Mouse (Mus musculus) macrophage (primary cell): ENCODE measurements around the gene Aass. TPM values are rescaled to one million over a fixed set of nuclear protein-coding genes. Genes with fewer than 3 reads are reported as not detected.
"Not testable (repeated sequence)": the region's sequence is repeated elsewhere in the genome, so short reads cannot be mapped to it uniquely, and the experiment has no call there.

Source experiments
- H3K27ac ChIP-seq: fragments of 350-480 bp; formaldehyde crosslinking; 2 replicates; pipeline ENCODE4 v1.9.0; 2021
- H3K36me3 ChIP-seq: fragments of 350-480 bp; formaldehyde crosslinking; 2 replicates; pipeline ENCODE4 v1.9.0; 2021; ENCODE audit errors: inconsistent target
- H3K4me3 ChIP-seq: fragments of 350-480 bp; formaldehyde crosslinking; 2 replicates; pipeline ENCODE4 v1.9.0; 2021; ENCODE audit errors: inconsistent target
- H3K79me2 ChIP-seq: fragments of 350-480 bp; formaldehyde crosslinking; 2 replicates; pipeline ENCODE4 v1.9.0; 2021; ENCODE audit errors: inconsistent target
- WGBS: methylation state at CpG from one replicate; pipeline ENCODE4 v1.1.7; 2026; ENCODE audit warnings: inconsistent platforms; ENCODE audit not compliant: missing documents; 5-methylcytosine and 5-hydroxymethylcytosine counted together
- polyA plus RNA-seq: library from polyadenylated mRNA; stranded (reverse); fragments of 250-400 nt; gene quantifications from 3 replicates; pipeline ENCODE4 v1.2.4, GENCODE M21; 2018; ENCODE audit warnings: inconsistent platforms

Aass gene
- polyA plus RNA-seq, 1 experiment from 2014 or later, result not detected

DNA sequence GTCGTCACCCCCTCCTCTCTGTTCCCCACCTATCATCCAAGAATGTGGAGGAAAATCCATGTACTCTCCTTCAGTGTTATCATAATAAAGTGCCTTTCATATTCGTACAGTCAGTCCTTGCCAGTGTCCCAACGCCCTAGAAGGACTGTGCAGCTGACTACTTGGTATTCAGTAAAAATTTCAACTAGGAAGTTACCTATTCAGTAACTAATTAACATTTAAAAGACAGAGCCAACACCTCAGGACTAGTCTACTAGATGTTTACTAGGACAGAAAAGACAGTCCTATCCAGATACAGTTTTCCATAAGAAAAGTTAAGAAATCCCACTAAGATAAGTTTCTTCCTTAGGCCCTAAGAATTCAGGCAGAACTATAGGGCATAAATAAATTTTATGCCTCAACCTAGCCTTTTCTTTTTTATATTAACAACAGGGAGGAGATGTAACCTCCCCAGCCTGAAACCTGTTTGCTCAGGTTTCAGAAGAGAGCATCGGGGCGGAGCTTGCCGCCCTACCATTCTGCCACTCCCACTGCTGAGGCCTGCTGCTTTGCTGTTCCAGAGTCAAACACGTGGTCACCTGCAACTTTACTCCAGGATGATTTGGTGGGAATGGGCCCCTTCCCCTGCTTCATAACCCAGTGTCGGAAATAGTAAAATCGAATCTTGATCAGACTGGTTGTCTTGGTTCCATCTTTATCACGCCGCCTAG lies 42.3 kb downstream of the Aass start:
- H3K27ac ChIP-seq, H3K79me2 ChIP-seq, H3K4me3 ChIP-seq, H3K36me3 ChIP-seq: not testable (repeated sequence)
- WGBS, result 88% methylated on average over 9 of the region's 11 CpGs

DNA sequence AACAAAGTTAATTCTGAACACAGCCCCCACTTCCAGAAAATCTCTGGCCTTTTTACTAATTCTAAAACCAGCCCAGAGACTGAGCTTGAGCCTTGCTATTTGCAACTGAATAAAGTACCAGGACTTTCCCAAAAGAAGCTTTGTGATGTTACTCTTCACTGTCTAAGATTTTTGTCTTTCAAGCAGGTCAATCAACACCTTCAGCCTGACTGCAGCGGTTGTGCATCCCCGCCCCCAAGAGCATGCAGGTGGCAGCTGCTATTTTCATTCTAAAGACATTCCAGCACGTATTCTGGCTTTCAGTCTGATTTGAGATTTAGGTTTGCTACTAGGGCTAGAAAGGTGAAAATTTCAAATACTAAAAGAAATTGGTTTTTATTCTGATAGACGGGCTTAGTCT lies 43.5 kb downstream of the Aass start:
- not testable (repeated sequence) for H3K79me2 ChIP-seq, H3K36me3 ChIP-seq, H3K4me3 ChIP-seq, H3K27ac ChIP-seq
- WGBS, result 83% methylated on average over 4 of the region's 4 CpGs

DNA sequence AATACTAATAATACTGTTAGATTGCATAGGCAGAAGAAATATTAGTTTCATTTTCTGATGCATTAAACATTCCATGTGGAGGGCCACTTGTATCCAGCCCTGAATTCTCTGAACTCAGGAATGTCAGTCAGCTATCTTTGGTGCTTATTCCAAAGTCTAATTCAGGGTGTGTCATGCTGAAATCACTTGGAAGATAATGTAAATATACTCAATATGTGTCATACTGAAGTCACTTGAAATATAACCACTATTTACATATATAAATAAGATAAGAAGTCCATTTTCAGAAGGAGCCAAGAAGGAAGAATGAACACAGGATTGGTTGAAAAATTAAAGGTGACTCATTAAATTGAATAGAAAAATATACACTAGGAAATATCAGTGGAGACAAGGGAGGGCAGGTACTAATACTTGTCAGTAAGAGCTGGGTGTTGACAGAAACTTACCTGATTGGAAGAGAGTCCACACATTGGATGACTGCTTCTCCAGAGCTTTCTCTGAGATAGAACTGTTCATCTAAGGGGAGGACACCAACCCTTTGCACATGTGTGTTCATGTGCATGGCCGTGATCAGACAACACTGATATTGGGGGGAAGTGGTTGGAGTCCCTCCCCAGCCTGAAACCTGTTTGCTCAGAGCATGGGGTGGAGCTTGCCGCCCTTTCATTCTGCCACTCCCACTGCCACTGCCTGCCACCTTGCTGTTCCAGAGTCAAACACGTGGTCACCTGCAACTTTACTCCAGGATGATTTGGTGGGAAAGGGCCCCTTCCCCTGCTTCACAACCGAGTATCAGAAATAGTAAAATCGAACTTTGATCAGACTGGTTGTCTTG lies 48.0 kb downstream of the Aass start:
- Histone ChIP-seq H3K4me3 (no peak overlapping the region), H3K36me3 (no peaks in the 10 kb centered on the region), H3K27ac (no peak overlapping the region), H3K79me2 (no peaks in the 10 kb centered on the region)
- WGBS, result 89% methylated on average over 5 of the region's 5 CpGs

- Histone ChIP-seq H3K79me2 (no peaks in the 10 kb centered on the region), H3K27ac (no peak overlapping the region), H3K36me3 (no peaks in the 10 kb centered on the region), H3K4me3 (no peak overlapping the region)
- WGBS, result 81% methylated on average over 3 of the region's 3 CpGs
Measured at GRCm38 (mm10) chr6:23079991-23080680, 52.6 kb downstream of the Aass start.

GRCm38 (mm10) chr6:23078273-23078672 lies 54.5 kb downstream of the Aass start:
- WGBS, result 62% methylated on average over 2 of the region's 2 CpGs
- no peaks in the 10 kb centered on the region for H3K36me3 ChIP-seq
- H3K4me3 ChIP-seq, result no peak overlapping the region
- no peak overlapping the region for H3K27ac ChIP-seq
- no peaks in the 10 kb centered on the region for H3K79me2 ChIP-seq

GRCm38 (mm10) chr6:23076060-23076459 lies 56.7 kb downstream of the Aass start:
- WGBS, result 79% methylated on average over 2 of the region's 2 CpGs
- Histone ChIP-seq H3K27ac (no peak overlapping the region), H3K36me3 (no peaks in the 10 kb centered on the region), H3K4me3 (no peak overlapping the region), H3K79me2 (no peaks in the 10 kb centered on the region)

DNA sequence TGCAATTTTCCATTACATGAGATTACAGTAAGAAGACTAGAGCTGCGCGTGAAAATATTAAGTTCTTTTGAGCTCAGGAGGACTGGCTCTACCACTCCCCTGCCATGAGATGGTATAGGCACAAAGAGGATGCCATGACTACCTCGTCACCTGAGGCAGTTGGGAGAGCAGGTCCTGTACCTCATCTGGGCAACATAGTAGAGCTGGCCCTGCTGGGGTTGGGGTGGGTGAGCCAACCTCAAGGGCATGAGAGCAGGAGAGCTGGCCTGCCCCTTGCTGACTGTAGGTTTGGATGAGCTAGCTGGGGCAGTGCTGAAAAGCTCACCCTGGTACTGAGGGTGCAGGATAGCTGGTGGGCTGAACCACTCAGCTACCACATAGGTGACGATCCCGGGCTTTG lies 77.1 kb downstream of the Aass start:
- Histone ChIP-seq H3K27ac (no peak overlapping the region), H3K36me3 (no peaks in the 10 kb centered on the region), H3K4me3 (no peak overlapping the region), H3K79me2 (no peaks in the 10 kb centered on the region)
- 83% methylated on average over 3 of the region's 5 CpGs for WGBS

DNA sequence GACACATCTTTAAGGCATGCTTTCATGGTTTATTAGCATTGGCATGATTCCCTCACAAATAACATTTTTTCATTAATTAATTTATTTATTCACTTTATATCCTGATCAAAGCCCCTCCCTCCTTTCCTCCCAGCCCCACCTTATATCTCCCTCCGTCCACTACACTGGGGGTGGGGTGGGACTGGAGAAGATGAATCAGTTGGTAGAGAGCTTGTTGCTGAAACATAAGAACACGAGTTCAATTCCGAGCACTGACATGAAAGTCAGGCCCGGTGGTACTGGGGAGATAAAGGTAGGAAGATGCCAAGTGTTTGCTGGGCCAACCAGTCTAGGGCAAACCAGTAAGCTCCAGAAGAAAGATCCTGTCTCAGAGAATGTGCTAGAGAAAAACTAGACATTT lies 84.0 kb downstream of the Aass start:
- no peaks in the 10 kb centered on the region for H3K36me3 ChIP-seq
- 94% methylated on average over 2 of the region's 4 CpGs for WGBS
- no peaks in the 10 kb centered on the region for H3K79me2 ChIP-seq
- no peak overlapping the region for H3K4me3 ChIP-seq
- H3K27ac ChIP-seq, result no peak overlapping the region

DNA sequence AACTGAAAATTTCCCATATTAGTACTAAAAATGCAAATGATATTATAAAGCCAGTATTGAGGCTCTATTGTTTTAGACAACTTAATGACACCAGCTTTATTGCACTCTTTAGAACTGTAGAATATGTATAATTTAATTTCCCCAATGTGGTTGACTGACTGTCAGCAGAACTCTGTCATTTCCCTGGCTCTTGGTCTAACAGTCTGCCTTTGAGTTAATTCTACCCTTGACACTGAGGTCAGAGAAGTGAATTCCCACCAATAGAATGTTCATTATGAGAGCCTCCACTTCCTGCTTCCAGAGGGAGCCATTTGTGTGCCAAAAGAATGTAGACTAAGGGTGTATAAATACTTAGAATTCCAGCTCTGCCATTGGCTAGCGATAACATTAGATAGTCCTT lies 104.5 kb downstream of the Aass start:
- H3K27ac ChIP-seq, result no peak overlapping the region
- 70% methylated on average over 1 of the region's 1 CpGs for WGBS
- no peak overlapping the region for H3K4me3 ChIP-seq
- H3K36me3 ChIP-seq, result no peaks in the 10 kb centered on the region
- no peaks in the 10 kb centered on the region for H3K79me2 ChIP-seq

Other genes with a start within 250 kb of the Aass start
- not detected in 3 replicates for gene Fezf1, start 115.4 kb upstream of the Aass start, polyA plus RNA-seq